Mouse (Mus musculus) ES-Bruce4 (cell line): Measurements from ENCODE around the gene Olfr970. TPM values are rescaled to one million over a fixed set of nuclear protein-coding genes. Genes with fewer than 3 reads are reported as not detected.
"Not testable (repeated sequence)": the region's sequence is repeated elsewhere in the genome, so short reads cannot be mapped to it uniquely, and the experiment has no call there.

Experiments
- H3K27ac ChIP-seq: 2 replicates; pipeline ENCODE4 v1.5.1; 2012; ENCODE audit warnings: low read length, inconsistent platforms; ENCODE audit not compliant: insufficient read depth
- H3K27me3 ChIP-seq: 2 replicates; pipeline ENCODE4 v1.6.1; 2012; ENCODE audit warnings: mild to moderate bottlenecking, low read length, inconsistent platforms; ENCODE audit not compliant: control insufficient read depth, poor library complexity, insufficient read depth, severe bottlenecking
- H3K36me3 ChIP-seq: 2 replicates; pipeline ENCODE4 v1.6.1; 2012; ENCODE audit warnings: inconsistent platforms, mild to moderate bottlenecking, low read length, moderate library complexity; ENCODE audit not compliant: control insufficient read depth, poor library complexity, insufficient read depth, severe bottlenecking
- H3K4me1 ChIP-seq: one replicate; pipeline ENCODE4 v1.8.1; 2011; ENCODE audit warnings: low read length; ENCODE audit not compliant: control insufficient read depth, insufficient read depth
- H3K4me3 ChIP-seq: 2 replicates; pipeline ENCODE4 v1.5.1; 2011; ENCODE audit warnings: low read depth, mild to moderate bottlenecking, low read length
- H3K9ac ChIP-seq: 2 replicates; pipeline ENCODE4 v1.6.1; 2012; ENCODE audit warnings: low read depth, mild to moderate bottlenecking, inconsistent platforms; ENCODE audit not compliant: poor library complexity, severe bottlenecking
- H3K9me3 ChIP-seq: replicated peaks from 2 replicates; pipeline ENCODE4 v1.6.1; 2012; ENCODE audit warnings: mild to moderate bottlenecking, low read length, inconsistent platforms; ENCODE audit not compliant: control insufficient read depth, poor library complexity, insufficient read depth, severe bottlenecking
- CTCF ChIP-seq: IDR thresholded peaks from one replicate; pipeline ENCODE4 v1.8.1; 2011; ENCODE audit warnings: low read depth, low read length
- EP300 ChIP-seq: IDR thresholded peaks from 2 replicates; pipeline ENCODE4 v1.6.1; 2011; ENCODE audit warnings: low read depth, low read length; ENCODE audit not compliant: insufficient read depth
- POLR2A ChIP-seq: IDR thresholded peaks from one replicate; pipeline ENCODE4 v1.8.1; 2011; ENCODE audit warnings: low read length; ENCODE audit not compliant: insufficient read depth
- polyA plus RNA-seq: library from polyadenylated mRNA; stranded (reverse); fragments of >200 nt; gene quantifications from 2 replicates; pipeline ENCODE4 v1.2.4, GENCODE M21; 2011; ENCODE audit warnings: low read depth; ENCODE audit not compliant: missing spikeins, insufficient read depth, insufficient read length

The Olfr970 gene
- polyA plus RNA-seq: not detected in 2 replicates

GRCm38 (mm10) chr9:39808560-39808959 lies at the start of gene Olfr970:
TSS of gene Olfr970 (plus strand) at chr9:39808860.
- Histone ChIP-seq H3K4me3 (no peak within 1 kb of the TSS), H3K27ac (no peak within 1 kb of the TSS), H3K27me3 (no peaks in the 10 kb centered on the region), H3K9me3 (no peaks in the 10 kb centered on the region), H3K4me1 (no peaks in the 10 kb centered on the region), H3K36me3 (no peaks in the 10 kb centered on the region), H3K9ac (no peak within 1 kb of the TSS)
- TF ChIP-seq CTCF (no peak), EP300 (no peak), POLR2A (no peak)

- no peaks in the 10 kb centered on the region for H3K27me3 ChIP-seq
- H3K9me3 ChIP-seq: no peaks in the 10 kb centered on the region
- H3K27ac ChIP-seq: no peak within 1 kb of the TSS
- H3K4me1 ChIP-seq: no peaks in the 10 kb centered on the region
- no peak within 1 kb of the TSS for H3K4me3 ChIP-seq
- H3K36me3 ChIP-seq: no peaks in the 10 kb centered on the region
- no peak for TF ChIP-seq POLR2A
- no peak within 1 kb of the TSS for H3K9ac ChIP-seq
Measured at GRCm38 (mm10) chr9:39783153-39783552, 25.5 kb upstream of the Olfr970 start, which contains the start of gene Olfr968. TSS of gene Olfr968 (minus strand) at chr9:39783253.

- Histone ChIP-seq H3K27ac (no peak within 1 kb of the TSS), H3K27me3 (no peaks in the 10 kb centered on the region), H3K4me3 (no peak within 1 kb of the TSS), H3K9me3 (no peaks in the 10 kb centered on the region), H3K9ac (no peak within 1 kb of the TSS), H3K4me1 (no peaks in the 10 kb centered on the region), H3K36me3 (no peaks in the 10 kb centered on the region)
- no peak for TF ChIP-seq POLR2A
- no peak for TF ChIP-seq EP300
- no peak for TF ChIP-seq CTCF
Measured at GRCm38 (mm10) chr9:39790558-39790957, 18.1 kb upstream of the Olfr970 start, which contains the start of gene Olfr969. TSS of gene Olfr969 (plus strand) at chr9:39790945.

GRCm38 (mm10) chr9:39836576-39836975 lies 27.9 kb downstream of the Olfr970 start, which contains the start of gene Olfr971:
TSS of gene Olfr971 (plus strand) at chr9:39836876.
- H3K27ac ChIP-seq, H3K4me1 ChIP-seq, H3K9me3 ChIP-seq, H3K27me3 ChIP-seq, H3K9ac ChIP-seq, H3K36me3 ChIP-seq, H3K4me3 ChIP-seq: not testable (repeated sequence)

- no peaks in the 10 kb centered on the region for H3K4me1 ChIP-seq
- H3K36me3 ChIP-seq: no peaks in the 10 kb centered on the region
- H3K27me3 ChIP-seq: no peaks in the 10 kb centered on the region
- no peak for TF ChIP-seq POLR2A
- no peak within 1 kb of the TSS for H3K27ac ChIP-seq
- no peak within 1 kb of the TSS for H3K9ac ChIP-seq
- no peaks in the 10 kb centered on the region for H3K9me3 ChIP-seq
- H3K4me3 ChIP-seq: no peak within 1 kb of the TSS
Measured at GRCm38 (mm10) chr9:39866122-39866521, 57.5 kb downstream of the Olfr970 start, which contains the start of gene Olfr972. TSS of gene Olfr972 (plus strand) at chr9:39866422.

Other genes starting within 250 kb of the Olfr970 start
- not detected in 2 replicates for gene Olfr959, start 233.3 kb upstream of the Olfr970 start, polyA plus RNA-seq
- 1.5 and 2.0 TPM in 2 replicates for gene AW551984, start 204.5 kb upstream of the Olfr970 start, polyA plus RNA-seq
- not detected in 2 replicates for gene Olfr148, start 198.2 kb upstream of the Olfr970 start, polyA plus RNA-seq
- not detected in 2 replicates for gene Olfr960, start 187.5 kb upstream of the Olfr970 start, polyA plus RNA-seq
- gene Olfr961, start 163.8 kb upstream of the Olfr970 start, polyA plus RNA-seq: not detected in 2 replicates
- gene Olfr963, start 141.7 kb upstream of the Olfr970 start, polyA plus RNA-seq: not detected in 2 replicates
- not detected in 2 replicates for gene Olfr149, start 101.7 kb upstream of the Olfr970 start, polyA plus RNA-seq
- gene Olfr965, start 97.5 kb upstream of the Olfr970 start, polyA plus RNA-seq: not detected in 2 replicates
- not detected in 2 replicates for gene Olfr150, start 77.9 kb upstream of the Olfr970 start, polyA plus RNA-seq
- not detected in 2 replicates for gene Olfr967, start 62.6 kb upstream of the Olfr970 start, polyA plus RNA-seq
- not detected in 2 replicates for gene Olfr968, start 25.6 kb upstream of the Olfr970 start, polyA plus RNA-seq
- not detected in 2 replicates for gene Olfr969, start 17.9 kb upstream of the Olfr970 start, polyA plus RNA-seq
- not detected in 2 replicates for gene Olfr971, start 28.0 kb downstream of the Olfr970 start, polyA plus RNA-seq
- not detected in 2 replicates for gene Olfr972, start 57.6 kb downstream of the Olfr970 start, polyA plus RNA-seq
- gene Olfr229, start 98.5 kb downstream of the Olfr970 start, polyA plus RNA-seq: not detected in 2 replicates
- not detected in 2 replicates for gene Olfr974, start 128.6 kb downstream of the Olfr970 start, polyA plus RNA-seq
- 0.36 TPM in 1 of 2 replicates, not detected in the other for gene Olfr975, start 143.2 kb downstream of the Olfr970 start, polyA plus RNA-seq
- gene Olfr976, start 152.3 kb downstream of the Olfr970 start, polyA plus RNA-seq: 0.19 TPM in 1 of 2 replicates, not detected in the other
- gene Olfr978, start 183.3 kb downstream of the Olfr970 start, polyA plus RNA-seq: not detected in 2 replicates
- gene Olfr979, start 194.6 kb downstream of the Olfr970 start, polyA plus RNA-seq: not detected in 2 replicates
- gene Olfr980, start 200.7 kb downstream of the Olfr970 start, polyA plus RNA-seq: not detected in 2 replicates
- gene Olfr981, start 212.6 kb downstream of the Olfr970 start, polyA plus RNA-seq: 0.15 TPM in 1 of 2 replicates, not detected in the other